Mouse (Mus musculus) heart, postnatal 0 days (tissue): ENCODE data around the gene Upf1.

Experiments used
- CTCF ChIP-seq: IDR thresholded peaks from 2 replicates; pipeline ENCODE4 v1.5.1; 2016; ENCODE audit warnings: antibody characterized with exemption, control low read depth, low read depth
- EP300 ChIP-seq: IDR thresholded peaks from 2 replicates; pipeline ENCODE4 v1.6.1; 2016; ENCODE audit warnings: antibody characterized with exemption, low read depth

DNA sequence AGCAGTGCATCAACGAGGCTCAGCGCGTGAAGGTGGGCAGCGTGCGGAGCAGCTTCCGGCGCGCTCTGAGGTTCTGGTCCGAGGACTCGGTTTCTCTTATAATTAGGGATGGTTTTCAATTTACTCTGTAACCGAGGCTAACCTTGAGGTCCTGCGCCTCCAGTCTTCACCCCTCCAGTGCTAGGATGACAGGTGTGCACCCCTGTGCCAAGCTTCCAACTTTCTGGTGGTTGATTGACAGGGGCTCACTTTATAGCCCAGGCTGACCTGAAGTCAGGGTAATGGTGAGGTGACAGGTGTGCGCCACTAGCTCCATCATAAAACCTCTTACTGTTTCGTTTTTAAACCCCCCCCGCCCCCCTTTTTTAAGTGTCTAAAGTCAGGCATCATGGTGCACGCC, 50.2 kb downstream of the Upf1 start:
- no peak for TF ChIP-seq CTCF
- no peak for TF ChIP-seq EP300
